ENCODE assay signal across 32 mouse cellular contexts in the genomic region with DNA sequence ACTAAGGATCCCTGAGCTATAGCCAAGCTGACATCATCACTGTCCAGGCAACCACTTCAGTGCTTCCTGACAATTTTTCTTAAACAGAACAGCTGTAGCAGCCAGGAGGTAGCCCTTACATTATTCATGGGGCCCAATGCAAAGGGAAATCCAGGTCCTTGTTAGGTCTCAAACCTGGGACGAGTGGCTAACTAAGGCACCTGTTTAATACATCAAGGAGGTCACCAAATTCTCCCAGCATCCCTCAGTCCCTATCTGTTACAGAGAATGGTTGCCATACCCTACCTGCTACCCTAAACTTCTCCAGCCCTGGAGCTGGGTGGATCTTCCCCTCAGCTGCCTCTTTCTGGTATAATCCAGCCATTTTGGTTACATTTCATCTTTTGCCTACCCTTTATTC.
"Had no signal": no experiment of that assay in that cellular context is flagged by ENCODE, and none has a peak within 500 bp of the region (broad histone marks: within the 10 kb centered on the region; RNA-seq: fewer than 3 reads in every experiment).

No protein-coding gene starts in this region.

- H3K4me2 ChIP-seq: limb, embryonic 12.5 days; limb, embryonic 13.5 days; limb, embryonic 15.5 days; liver, embryonic 11.5 days; liver, embryonic 12.5 days; liver, embryonic 13.5 days; liver, embryonic 15.5 days; lung, embryonic 14.5 days; lung, embryonic 15.5 days; midbrain, embryonic 11.5 days; midbrain, embryonic 12.5 days; midbrain, embryonic 13.5 days; midbrain, embryonic 15.5 days; neural tube, embryonic 12.5 days had no signal

- H3K36me3 ChIP-seq: limb, embryonic 10.5 days; limb, embryonic 12.5 days; limb, embryonic 13.5 days; limb, embryonic 15.5 days; liver, embryonic 12.5 days; liver, embryonic 13.5 days; liver, embryonic 15.5 days; lung, embryonic 15.5 days; midbrain, embryonic 10.5 days; midbrain, embryonic 12.5 days; midbrain, embryonic 13.5 days; midbrain, embryonic 15.5 days; neural tube, embryonic 12.5 days had no signal

- ATAC-seq: liver, embryonic 12.5 days; liver, postnatal 0 days; lung, postnatal 0 days; midbrain, embryonic 13.5 days; midbrain, embryonic 15.5 days; midbrain, embryonic 16.5 days had no signal

- H3K9me3 ChIP-seq: limb, embryonic 10.5 days; limb, embryonic 12.5 days; limb, embryonic 13.5 days; limb, embryonic 15.5 days; liver, embryonic 12.5 days; liver, embryonic 13.5 days; liver, embryonic 15.5 days; lung, embryonic 15.5 days; midbrain, embryonic 10.5 days; midbrain, embryonic 12.5 days; midbrain, embryonic 13.5 days; midbrain, embryonic 15.5 days; neural tube, embryonic 12.5 days had no signal

- DNase-seq: left cerebral cortex, postnatal 4 days; liver; liver, embryonic 13.5 days; liver, postnatal 0 days; lung, adult 18-20 months; lung, adult 2 months; lung, embryonic 14.5 days; lung, postnatal 10 days; lung, postnatal 14 days; lung, postnatal 36 days; lung, postnatal 4 days; midbrain, embryonic 14.5 days had no signal

- H3K4me1 ChIP-seq: limb, embryonic 10.5 days; limb, embryonic 15.5 days; liver, embryonic 12.5 days; liver, embryonic 13.5 days; liver, embryonic 15.5 days had no signal

- H3K27ac ChIP-seq: limb, embryonic 10.5 days; limb, embryonic 12.5 days; limb, embryonic 13.5 days; limb, embryonic 15.5 days; liver, embryonic 12.5 days; liver, embryonic 13.5 days; liver, embryonic 14.5 days; liver, embryonic 15.5 days; lung, embryonic 15.5 days; macrophage; midbrain, embryonic 10.5 days; midbrain, embryonic 12.5 days; midbrain, embryonic 13.5 days; midbrain, embryonic 15.5 days; neural tube, embryonic 12.5 days had no signal

- H3K4me3 ChIP-seq: limb, embryonic 10.5 days; limb, embryonic 12.5 days; limb, embryonic 13.5 days; limb, embryonic 15.5 days; liver, embryonic 12.5 days; liver, embryonic 13.5 days; liver, embryonic 15.5 days; lung, embryonic 15.5 days; megakaryocyte, embryonic 14.5 days; midbrain, embryonic 10.5 days; midbrain, embryonic 12.5 days; midbrain, embryonic 13.5 days; midbrain, embryonic 15.5 days; myocyte; neural tube, embryonic 12.5 days had no signal

- H3K27me3 ChIP-seq: limb, embryonic 12.5 days; limb, embryonic 13.5 days; limb, embryonic 15.5 days; liver, embryonic 13.5 days; liver, embryonic 15.5 days; lung, embryonic 15.5 days; midbrain, embryonic 12.5 days; midbrain, embryonic 13.5 days; midbrain, embryonic 15.5 days; neural tube, embryonic 12.5 days had no signal

- H3K9ac ChIP-seq: limb, embryonic 12.5 days; limb, embryonic 13.5 days; limb, embryonic 15.5 days; liver, embryonic 12.5 days; liver, embryonic 13.5 days; liver, embryonic 14.5 days; liver, embryonic 15.5 days; liver, postnatal 0 days; lung, embryonic 14.5 days; lung, embryonic 15.5 days; midbrain, embryonic 12.5 days; midbrain, embryonic 13.5 days; midbrain, embryonic 15.5 days; neural tube, embryonic 12.5 days had no signal
